Mouse (Mus musculus) CD8-positive naive resting alpha-beta T cell, adult 2 months (primary cell): ENCODE results near the gene Scgn.

Experiments used
- DNase-seq, 2 experiments: peaks; one replicate each; pipeline ENCODE4 v3.0.0; 2022; ENCODE audit warnings: low read depth in 2 of 2, low spot score in 2 of 2

The Scgn gene

GRCm38 (mm10) chr13:23938699-23939098 is 52.3 kb downstream of the Scgn start:
- DNase-seq = no peak

- DNase-seq = no peak
Observed at GRCm38 (mm10) chr13:23934211-23934520, 56.8 kb downstream of the Scgn start, which contains the start of gene Hist1h2aa. Gene Hist1h2aa (plus strand): TSS chr13:23934462.

GRCm38 (mm10) chr13:23933421-23934210 is 57.4 kb downstream of the Scgn start, which contains the start of gene Hist1h2ba:
Gene Hist1h2ba (minus strand): TSS chr13:23934156.
- DNase-seq = no peak

GRCm38 (mm10) chr13:23930904-23931303 is 60.1 kb downstream of the Scgn start:
- no peak for DNase-seq

- DNase-seq = no peak
Observed at GRCm38 (mm10) chr13:23930461-23930860, 60.6 kb downstream of the Scgn start.

GRCm38 (mm10) chr13:23928637-23929036 is 62.4 kb downstream of the Scgn start:
- no peak for DNase-seq

GRCm38 (mm10) chr13:23925792-23926191 is 65.2 kb downstream of the Scgn start:
- no peak for DNase-seq

GRCm38 (mm10) chr13:23917674-23918073 is 73.3 kb downstream of the Scgn start:
- no peak for DNase-seq

GRCm38 (mm10) chr13:23916132-23916531 is 74.9 kb downstream of the Scgn start:
- DNase-seq = no peak

GRCm38 (mm10) chr13:23914376-23915167 is 76.4 kb downstream of the Scgn start, which contains the start of gene Slc17a4:
Gene Slc17a4 (minus strand): TSS chr13:23915009.
- no peak for DNase-seq

GRCm38 (mm10) chr13:23913791-23914306 is 77.2 kb downstream of the Scgn start:
- no peak for DNase-seq

GRCm38 (mm10) chr13:23911335-23911734 is 79.7 kb downstream of the Scgn start:
- no peak for DNase-seq

- no peak for DNase-seq
Observed at GRCm38 (mm10) chr13:23910121-23910520, 80.9 kb downstream of the Scgn start.

GRCm38 (mm10) chr13:23906906-23907305 is 84.1 kb downstream of the Scgn start:
- no peak for DNase-seq
